Mouse (Mus musculus) heart, adult 2 months (tissue): Measurements from ENCODE around the gene Zfp467.

Experiments used
- CTCF ChIP-seq: fragments of 200-600 bp; IDR thresholded peaks from 2 replicates; pipeline ENCODE4 v1.8.1; 2022; ENCODE audit warnings: antibody characterized with exemption, mild to moderate bottlenecking, moderate library complexity
- EP300 ChIP-seq: fragments of 200-500 bp; IDR thresholded peaks from 2 replicates; pipeline ENCODE4 v1.6.1; 2011; ENCODE audit warnings: low read depth, low read length, control low read depth; ENCODE audit not compliant: insufficient read depth

DNA sequence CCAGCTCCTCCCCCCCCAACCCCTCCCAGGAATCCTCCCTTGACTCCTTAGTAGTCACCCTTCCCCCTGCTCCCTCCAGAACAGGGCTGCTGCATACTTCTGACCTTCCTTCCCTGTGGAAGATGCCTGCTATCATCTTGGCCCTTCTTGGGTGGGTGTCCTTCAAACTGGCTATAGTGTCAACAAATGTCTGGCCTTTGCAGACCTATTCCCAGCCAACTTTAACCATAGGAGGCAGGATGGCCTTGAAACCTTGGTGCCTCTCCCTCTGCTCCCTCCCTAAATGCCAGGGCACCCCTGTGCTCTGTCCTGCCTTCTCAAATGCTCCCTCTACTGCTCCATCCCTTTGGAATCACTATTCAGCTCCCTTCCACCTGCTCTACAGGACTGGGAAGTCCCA lies 6.0 kb downstream of the Zfp467 start:
- no peak for TF ChIP-seq CTCF
- TF ChIP-seq EP300, result no peak
